Mouse (Mus musculus): ENCODE data around the gene Ly6g6e.

- no peak for TF ChIP-seq POLR2A (IDR thresholded peaks at IDR 0.05; ENCODE audit: control insufficient read depth, extremely low read depth, insufficient read depth, low read length, poor library complexity)
- no peak for TF ChIP-seq CTCF (IDR thresholded peaks at IDR 0.05; ENCODE audit: borderline replicate concordance, control insufficient read depth, extremely low read depth, insufficient read depth, low read length, poor library complexity)
Observed at GRCm38 (mm10) chr17:35043794-35044193, 32.9 kb upstream of the Ly6g6e start.

Data from thymus, adult 2 months (tissue).